Mouse (Mus musculus) myocyte (in vitro differentiated cells): ENCODE measurements around the gene Gpcpd1. TPM values are rescaled to one million over a fixed set of nuclear protein-coding genes. Genes with fewer than 3 reads are reported as not detected.

Experiments
- H3K27me3 ChIP-seq: one replicate; pipeline ENCODE4 v1.6.1; 2011; ENCODE audit not compliant: control insufficient read depth, insufficient read depth, insufficient read length
- H3K36me3 ChIP-seq: one replicate; pipeline ENCODE4 v1.6.1; 2011; ENCODE audit not compliant: control insufficient read depth, insufficient read depth
- H3K4me2 ChIP-seq: one replicate; pipeline ENCODE4 v1.6.1; 2011; ENCODE audit warnings: low read depth, control low read depth
- H3K4me3 ChIP-seq: one replicate; pipeline ENCODE4 v1.5.1; 2011; ENCODE audit warnings: mild to moderate bottlenecking, control low read depth, moderate library complexity
- H3K79me2 ChIP-seq: one replicate; pipeline ENCODE4 v1.6.1; 2011; ENCODE audit not compliant: control insufficient read depth, insufficient read depth
- H3ac ChIP-seq: one replicate; pipeline ENCODE4 v1.6.1; 2011; ENCODE audit not compliant: control insufficient read depth, insufficient read length
- CEBPB ChIP-seq: IDR thresholded peaks from 2 replicates; pipeline ENCODE4 v1.6.1; 2011; ENCODE audit warnings: mild to moderate bottlenecking, moderate library complexity; ENCODE audit not compliant: poor library complexity, insufficient read depth, severe bottlenecking
- E2F4 ChIP-seq: IDR thresholded peaks from one replicate; pipeline ENCODE4 v1.6.1; 2011; ENCODE audit warnings: mild to moderate bottlenecking, control low read depth, moderate library complexity; ENCODE audit not compliant: insufficient read depth
- MAX ChIP-seq: IDR thresholded peaks from one replicate; pipeline ENCODE4 v1.6.1; 2011; ENCODE audit warnings: low read depth, mild to moderate bottlenecking, control low read depth
- MYOD1 ChIP-seq, 3 experiments: IDR thresholded peaks; one replicate each; pipeline ENCODE4 v1.6.1; 2011; ENCODE audit warnings: control low read depth in 2 of 3, low read depth in 2 of 3, mild to moderate bottlenecking in 2 of 3, moderate library complexity in 1 of 3; ENCODE audit not compliant: insufficient read length in 2 of 3, control insufficient read depth in 1 of 3
- MYOG ChIP-seq, 3 experiments: IDR thresholded peaks; one replicate each; pipeline ENCODE4 v1.6.1; 2011; ENCODE audit warnings: control low read depth in 2 of 3, low read depth in 2 of 3, mild to moderate bottlenecking in 2 of 3; ENCODE audit not compliant: insufficient read length in 2 of 3, control insufficient read depth in 1 of 3, insufficient read depth in 1 of 3
- POLR2A ChIP-seq: IDR thresholded peaks from one replicate; pipeline ENCODE4 v1.6.1; 2011; ENCODE audit warnings: low read depth, mild to moderate bottlenecking, control low read depth, moderate library complexity; ENCODE audit not compliant: insufficient read length
- POLR2AphosphoS2 ChIP-seq: IDR thresholded peaks from one replicate; pipeline ENCODE4 v1.6.1; 2011; ENCODE audit warnings: low read depth, control low read depth; ENCODE audit not compliant: insufficient read length
- REST ChIP-seq: IDR thresholded peaks from one replicate; pipeline ENCODE4 v1.6.1; 2011; ENCODE audit warnings: mild to moderate bottlenecking, control low read depth, moderate library complexity; ENCODE audit not compliant: insufficient read depth, insufficient read length
- SRF ChIP-seq: IDR thresholded peaks from one replicate; pipeline ENCODE4 v1.6.1; 2011; ENCODE audit warnings: low read depth; ENCODE audit not compliant: control insufficient read depth, insufficient read length
- TCF12 ChIP-seq: IDR thresholded peaks from one replicate; pipeline ENCODE4 v1.6.1; 2011; ENCODE audit warnings: mild to moderate bottlenecking, control low read depth; ENCODE audit not compliant: poor library complexity, insufficient read depth, severe bottlenecking
- TCF3 ChIP-seq: IDR thresholded peaks from one replicate; pipeline ENCODE4 v1.6.1; 2011; ENCODE audit warnings: low read depth, control low read depth; ENCODE audit not compliant: insufficient read length
- USF1 ChIP-seq: IDR thresholded peaks from one replicate; pipeline ENCODE4 v1.6.1; 2011; ENCODE audit warnings: low read depth, mild to moderate bottlenecking, control low read depth, moderate library complexity
- polyA plus RNA-seq: library from polyadenylated mRNA; unstranded; fragments of >200 nt; fragmentation: generic; extraction: Trizol; gene quantifications from one replicate; pipeline ENCODE4 v1.2.1, GENCODE M21; 2012; ENCODE audit warnings: missing spikeins

Gpcpd1 gene
- polyA plus RNA-seq, 1 experiment, result 6.1 TPM

GRCm38 (mm10) chr2:132512051-132512976 lies 75.2 kb downstream of the Gpcpd1 start:
- Histone ChIP-seq H3K27me3 (peaks cover 6% of the 10 kb centered on the region), H3K79me2 (no peaks in the 10 kb centered on the region), H3K4me3 (no peak overlapping the region), H3K36me3 (no peaks in the 10 kb centered on the region), H3K4me2 (peak overlapping the region; percentile 18), H3ac (no peak overlapping the region)
- peak in 1 of 3 experiments; percentile 27 for TF ChIP-seq MYOD1 (IDR thresholded peaks at IDR 0.05; ENCODE audit: control insufficient read depth in 1 of 3, insufficient read length in 2 of 3, low read depth in 2 of 3)
- no peak for TF ChIP-seq REST

DNA sequence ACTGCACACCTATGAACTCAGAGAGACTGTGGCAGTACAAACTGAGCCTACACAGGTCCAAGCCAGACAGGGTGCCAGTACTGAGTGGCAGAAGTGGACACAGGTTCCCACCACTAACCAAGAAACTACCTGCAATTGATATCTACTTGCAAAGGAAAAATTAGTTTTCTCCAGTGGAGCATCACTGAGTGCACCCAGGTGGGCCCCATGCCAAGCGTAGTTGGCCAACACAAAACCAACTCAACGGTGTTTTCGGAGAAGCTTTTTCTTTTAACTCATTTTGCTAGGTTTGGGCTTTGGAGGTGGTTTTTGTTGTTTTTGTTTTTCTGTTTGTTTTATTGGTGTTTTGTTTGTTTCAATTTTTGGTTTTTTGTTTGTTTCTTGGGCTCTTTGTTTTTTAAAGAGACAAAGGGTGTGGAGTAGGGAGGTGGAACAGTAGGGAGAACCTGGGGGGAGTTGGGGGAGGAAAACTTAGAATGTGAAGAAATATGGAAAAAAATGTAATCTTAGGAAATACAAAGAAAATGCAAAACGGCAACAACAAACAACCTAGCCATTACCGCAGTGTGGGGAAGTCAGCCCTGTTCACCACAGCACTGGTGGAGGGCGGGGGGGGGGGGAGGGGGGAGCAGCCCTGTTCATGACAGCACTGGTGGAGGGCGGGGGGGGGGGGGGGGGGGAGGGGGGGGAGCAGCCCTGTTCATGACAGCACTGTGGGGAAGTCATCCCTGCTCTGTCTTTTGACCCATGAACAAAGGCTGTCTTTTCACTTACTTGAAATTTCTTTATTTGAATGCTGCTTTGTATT lies 76.3 kb downstream of the Gpcpd1 start:
- no peak for TF ChIP-seq MYOG (IDR thresholded peaks at IDR 0.05; ENCODE audit: control insufficient read depth in 1 of 3, insufficient read depth in 1 of 3, insufficient read length in 2 of 3, low read depth in 2 of 3)
- TF ChIP-seq CEBPB, result no peak
- TF ChIP-seq TCF12, result no peak
- no peak for TF ChIP-seq SRF
- TF ChIP-seq E2F4, result no peak
- no peak for TF ChIP-seq MYOD1 (IDR thresholded peaks at IDR 0.05; ENCODE audit: control insufficient read depth in 1 of 3, insufficient read length in 2 of 3, low read depth in 2 of 3)
- no peak for TF ChIP-seq POLR2A
- no peak for TF ChIP-seq REST
- no peak for TF ChIP-seq TCF3
- TF ChIP-seq USF1, result no peak
- TF ChIP-seq MAX, result no peak
- no peak for TF ChIP-seq POLR2AphosphoS2
- H3ac ChIP-seq, result no peak overlapping the region
- no peak overlapping the region for H3K4me3 ChIP-seq

DNA sequence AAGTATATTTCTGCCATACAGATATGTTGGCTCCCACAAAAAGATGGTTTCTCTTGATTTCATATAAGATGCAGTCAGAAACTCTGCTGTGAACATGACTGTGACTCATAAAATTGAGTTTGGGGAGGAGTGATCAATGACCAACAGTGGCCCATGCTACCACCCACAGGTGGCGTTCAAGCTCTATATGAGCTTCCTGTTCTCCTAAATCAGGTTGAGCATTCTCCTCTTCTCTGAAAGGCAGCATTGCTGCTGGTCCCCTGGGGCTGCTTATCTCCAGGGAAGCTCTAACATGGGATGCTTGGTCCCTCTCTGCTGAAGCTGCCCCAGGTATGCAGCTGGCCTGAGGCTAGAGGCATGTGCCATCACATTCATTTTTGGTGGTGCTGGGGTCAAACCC lies 77.8 kb downstream of the Gpcpd1 start:
- Histone ChIP-seq H3K36me3 (no peaks in the 10 kb centered on the region), H3K4me2 (peak overlapping the region; percentile 18), H3K4me3 (no peak overlapping the region), H3K27me3 (peaks cover under 1% of the 10 kb centered on the region), H3ac (no peak overlapping the region), H3K79me2 (no peaks in the 10 kb centered on the region)
- TF ChIP-seq REST (no peak), TCF12 (no peak), E2F4 (no peak), MAX (no peak), TCF3 (no peak), POLR2A (no peak), CEBPB (no peak), MYOD1 (IDR thresholded peaks at IDR 0.05; ENCODE audit: control insufficient read depth in 1 of 3, insufficient read length in 2 of 3, low read depth in 2 of 3) (no peak), USF1 (no peak), MYOG (IDR thresholded peaks at IDR 0.05; ENCODE audit: control insufficient read depth in 1 of 3, insufficient read depth in 1 of 3, insufficient read length in 2 of 3, low read depth in 2 of 3) (no peak), SRF (no peak), POLR2AphosphoS2 (no peak)

More for the DNA sequence above, 76.3 kb downstream of the Gpcpd1 start:
- Histone ChIP-seq H3K27me3 (peaks cover 6% of the 10 kb centered on the region), H3K36me3 (no peaks in the 10 kb centered on the region), H3K79me2 (no peaks in the 10 kb centered on the region), H3K4me2 (no peak overlapping the region)

- Histone ChIP-seq H3K4me2 (peak overlapping the region; percentile 18), H3K27me3 (no peaks in the 10 kb centered on the region), H3ac (no peak overlapping the region), H3K36me3 (no peaks in the 10 kb centered on the region), H3K4me3 (no peak overlapping the region), H3K79me2 (no peaks in the 10 kb centered on the region)
- no peak for TF ChIP-seq REST
- no peak for TF ChIP-seq TCF3
- TF ChIP-seq MYOG (IDR thresholded peaks at IDR 0.05; ENCODE audit: control insufficient read depth in 1 of 3, insufficient read depth in 1 of 3, insufficient read length in 2 of 3, low read depth in 2 of 3), result no peak
- no peak for TF ChIP-seq USF1
- no peak for TF ChIP-seq SRF
- no peak for TF ChIP-seq MAX
- no peak for TF ChIP-seq CEBPB
- TF ChIP-seq POLR2A, result no peak
- no peak for TF ChIP-seq TCF12
- no peak for TF ChIP-seq POLR2AphosphoS2
- no peak for TF ChIP-seq E2F4
- TF ChIP-seq MYOD1 (IDR thresholded peaks at IDR 0.05; ENCODE audit: control insufficient read depth in 1 of 3, insufficient read length in 2 of 3, low read depth in 2 of 3), result no peak
These were observed 78.3 kb downstream of the Gpcpd1 start for GRCm38 (mm10) chr2:132509261-132509660.
